In genomic region chr5:24724805-24725204, GRCm38 (mm10) we compare ENCODE assay signal across 10 mouse cellular contexts. TPM values are rescaled to one million over a fixed set of nuclear protein-coding genes. Genes with fewer than 3 reads are reported as not detected.
DNase-seq lines count a peak whose midpoint lies in the region; ATAC-seq and TF ChIP-seq lines count a peak whose summit lies in the region.
"Had no signal": no experiment of that assay in that cellular context is flagged by ENCODE, and none has a peak within 500 bp of the region (broad histone marks: within the 10 kb centered on the region; RNA-seq: fewer than 3 reads in every experiment).

No protein-coding gene starts in this region.

- H3K36me3 ChIP-seq in heart, postnatal 0 days (replicated peaks; ENCODE audit: control insufficient read depth, insufficient read depth, low read length) = no peaks in the 10 kb centered on the region
- no peaks in the 10 kb centered on the region for H3K36me3 ChIP-seq in hindbrain, embryonic 11.5 days (ENCODE audit: control insufficient read depth, insufficient read depth, low read length)
- no peaks in the 10 kb centered on the region for H3K36me3 ChIP-seq in midbrain, embryonic 11.5 days (ENCODE audit: control insufficient read depth, insufficient read depth, low read length)

- H3K27ac ChIP-seq in heart, postnatal 0 days (ENCODE audit: low read depth) = peak overlapping the region; percentile 46
- no peak overlapping the region for H3K27ac ChIP-seq in hindbrain, embryonic 11.5 days (ENCODE audit: low read depth, low read length)
- H3K27ac ChIP-seq in midbrain, embryonic 11.5 days (ENCODE audit: low read depth, low read length) = peak overlapping the region; percentile 30; the same call in 1 of the 2 replicates
- H3K27ac ChIP-seq: layer of hippocampus, adult 2 months had no signal

- H3K4me2 ChIP-seq in heart, postnatal 0 days (ENCODE audit: low read depth, low read length) = no peak overlapping the region
- H3K4me2 ChIP-seq in hindbrain, embryonic 11.5 days (replicated peaks; ENCODE audit: low read depth, low read length) = no peak overlapping the region
- H3K4me2 ChIP-seq in midbrain, embryonic 11.5 days = no peak overlapping the region

- 50% methylated on average over 5 of the region's 5 CpGs for WGBS in heart, postnatal 0 days
- 55% methylated on average over 5 of the region's 5 CpGs for WGBS in hindbrain, embryonic 11.5 days
- 64% methylated on average over 5 of the region's 5 CpGs for WGBS in midbrain, embryonic 11.5 days

- no peak overlapping the region for H3K9ac ChIP-seq in heart, postnatal 0 days (replicated peaks; ENCODE audit: low read depth, low read length)
- 0 out of 2 replicates have a peak overlapping the region, but pooled peaks have one; percentile 15 for H3K9ac ChIP-seq in hindbrain, embryonic 11.5 days (ENCODE audit: low read depth, low read length)
- H3K9ac ChIP-seq in midbrain, embryonic 11.5 days (ENCODE audit: low read length) = no peak overlapping the region; the same call in 1 of the 2 replicates

- H3K27me3 ChIP-seq in heart, postnatal 0 days (ENCODE audit: control insufficient read depth, insufficient read depth, low read length) = peaks cover 5% of the 10 kb centered on the region
- H3K27me3 ChIP-seq in hindbrain, embryonic 11.5 days (ENCODE audit: control insufficient read depth, insufficient read depth, low read length) = peaks cover 8% of the 10 kb centered on the region
- H3K27me3 ChIP-seq in midbrain, embryonic 11.5 days (ENCODE audit: control insufficient read depth, insufficient read depth, low read length) = peaks cover 9% of the 10 kb centered on the region

- no peak for TF ChIP-seq CTCF in heart, postnatal 0 days (IDR thresholded peaks at IDR 0.05; ENCODE audit: low read depth)

- no peak for DNase-seq in heart, postnatal 0 days (ENCODE audit: low spot score)
- no peak for DNase-seq in heart, postnatal 4 days
- peak; percentile 47 for DNase-seq in embryo, embryonic 11 days
- no peak for DNase-seq in hindbrain, embryonic 11.5 days (ENCODE audit: low spot score)
- DNase-seq in midbrain, embryonic 11.5 days (ENCODE audit: low spot score, missing footprints) = peak; percentile 70
- DNase-seq in adrenal gland, postnatal 36 days = no peak
- no peak for DNase-seq in layer of hippocampus, adult 9-10 months (ENCODE audit: low spot score)
- no peak for DNase-seq in cerebellum, postnatal 36 days

- peaks cover 12% of the 10 kb centered on the region for H3K4me1 ChIP-seq in heart, postnatal 0 days (ENCODE audit: control insufficient read depth, insufficient read depth)
- H3K4me1 ChIP-seq in hindbrain, embryonic 11.5 days (replicated peaks; ENCODE audit: control insufficient read depth, insufficient read depth, low read length) = peaks cover 4% of the 10 kb centered on the region
- peaks cover under 1% of the 10 kb centered on the region for H3K4me1 ChIP-seq in midbrain, embryonic 11.5 days (ENCODE audit: control insufficient read depth, insufficient read depth, low read length)

- ATAC-seq in heart, postnatal 0 days (ENCODE audit: insufficient read depth, low read depth) = no peak
- ATAC-seq in hindbrain, embryonic 11.5 days (ENCODE audit: low FRiP score) = no peak
- peak; percentile 42; the same call in 1 of the 2 replicates for ATAC-seq in midbrain, embryonic 11.5 days (ENCODE audit: low FRiP score)

- no peak overlapping the region for H3K4me3 ChIP-seq in heart, postnatal 0 days (ENCODE audit: low read depth, low read length)
- no peak overlapping the region for H3K4me3 ChIP-seq in hindbrain, embryonic 11.5 days (ENCODE audit: low read depth, low read length)
- H3K4me3 ChIP-seq in midbrain, embryonic 11.5 days (ENCODE audit: low read depth, low read length) = no peak overlapping the region
- H3K4me3 ChIP-seq: layer of hippocampus, adult 2 months; myocyte had no signal

- no peaks in the 10 kb centered on the region for H3K9me3 ChIP-seq in heart, postnatal 0 days (replicated peaks; ENCODE audit: control insufficient read depth, low read length)
- H3K9me3 ChIP-seq in hindbrain, embryonic 11.5 days (ENCODE audit: control insufficient read depth, low read length) = no peaks in the 10 kb centered on the region
- no peaks in the 10 kb centered on the region for H3K9me3 ChIP-seq in midbrain, embryonic 11.5 days (ENCODE audit: control insufficient read depth, low read length)

- TF ChIP-seq EP300 in heart, postnatal 0 days (IDR thresholded peaks at IDR 0.05; ENCODE audit: low read depth) = no peak

RNA-seq across cellular contexts. Expression of gene Wdr86, which starts 5.7 kb away (rescaled TPM):
- 3.4 and 5.1 TPM in 2 replicates for total RNA-seq in heart, postnatal 0 days (2014; rRNA removed; ENCODE audit: low replicate concordance)
- polyA plus RNA-seq in heart, postnatal 0 days (2015; fragmentation: Nextera tagmentation; extraction: Ambion mirVana) = 2.7 and 2.8 TPM in 2 replicates
- 1 to 10 TPM; 2.8 to 3.5 TPM for total RNA-seq in heart, postnatal 4 days (2021)
- polyA plus RNA-seq in hindbrain, embryonic 11.5 days (2014; fragmentation: Nextera tagmentation; extraction: Ambion mirVana) = 15.4 and 17.5 TPM in 2 replicates
- polyA plus RNA-seq in midbrain, embryonic 11.5 days (2014; fragmentation: Nextera tagmentation; extraction: Ambion mirVana) = 8.7 and 10.3 TPM in 2 replicates
- total RNA-seq in adrenal gland, postnatal 36 days (2021) = 1 to 10 TPM; 1.1 to 3.3 TPM
- polyA plus RNA-seq: myocyte had no signal

RNA-seq across cellular contexts. Expression of gene Crygn, which starts 33.0 kb away (rescaled TPM):
- not detected in 2 replicates for total RNA-seq in heart, postnatal 0 days (2014; rRNA removed; ENCODE audit: low replicate concordance)
- polyA plus RNA-seq in heart, postnatal 0 days (2015; fragmentation: Nextera tagmentation; extraction: Ambion mirVana) = 3.5 and 3.9 TPM in 2 replicates
- not detected for total RNA-seq in heart, postnatal 4 days (2021)
- polyA plus RNA-seq in hindbrain, embryonic 11.5 days (2014; fragmentation: Nextera tagmentation; extraction: Ambion mirVana) = 0.84 TPM in 1 of 2 replicates, not detected in the other
- polyA plus RNA-seq in midbrain, embryonic 11.5 days (2014; fragmentation: Nextera tagmentation; extraction: Ambion mirVana) = 0.68 and 1.2 TPM in 2 replicates
- 1 to 10 TPM in 1 of 2 experiments, not detected in 1; 2.1 TPM for total RNA-seq in adrenal gland, postnatal 36 days (2021)
- total RNA-seq: layer of hippocampus, adult 2 months had no signal
- polyA plus RNA-seq: myocyte had no signal

RNA-seq across cellular contexts. Expression of gene Nub1, which starts 39.5 kb away (rescaled TPM):
- 20.4 and 25.6 TPM in 2 replicates for total RNA-seq in heart, postnatal 0 days (2014; rRNA removed; ENCODE audit: low replicate concordance)
- polyA plus RNA-seq in heart, postnatal 0 days (2015; fragmentation: Nextera tagmentation; extraction: Ambion mirVana) = 19.5 and 21.3 TPM in 2 replicates
- 10 to 100 TPM; 24.5 to 24.6 TPM for total RNA-seq in heart, postnatal 4 days (2021)
- polyA plus RNA-seq in hindbrain, embryonic 11.5 days (2014; fragmentation: Nextera tagmentation; extraction: Ambion mirVana) = 36.0 and 37.3 TPM in 2 replicates
- 36.8 and 38.8 TPM in 2 replicates for polyA plus RNA-seq in midbrain, embryonic 11.5 days (2014; fragmentation: Nextera tagmentation; extraction: Ambion mirVana)
- 10 to 100 TPM; 55.6 to 69.4 TPM for total RNA-seq in adrenal gland, postnatal 36 days (2021)

Comparison
In these comparisons a context has a peak if more than half of its experiments do, and no peak if none do; other contexts are left out.
1. DNase-seq: peak in embryo, embryonic 11 days (single experiment) and midbrain, embryonic 11.5 days (single experiment); none in heart, postnatal 0 days (single experiment), heart, postnatal 4 days (single experiment), hindbrain, embryonic 11.5 days (single experiment), adrenal gland, postnatal 36 days (0 of 2), layer of hippocampus, adult 9-10 months (single experiment) and cerebellum, postnatal 36 days (0 of 2).